Mouse (Mus musculus): ENCODE data around the gene Gm4707. TPM values are rescaled to one million over a fixed set of nuclear protein-coding genes. Genes with fewer than 3 reads are reported as not detected.

Gm4707 gene
- polyA plus RNA-seq (2014; fragmentation: Illumina TruSeq; extraction: RNeasy Lipid Tissue Mini Kit (QIAGEN cat#74804); ENCODE audit: low replicate concordance) = not detected

DNA sequence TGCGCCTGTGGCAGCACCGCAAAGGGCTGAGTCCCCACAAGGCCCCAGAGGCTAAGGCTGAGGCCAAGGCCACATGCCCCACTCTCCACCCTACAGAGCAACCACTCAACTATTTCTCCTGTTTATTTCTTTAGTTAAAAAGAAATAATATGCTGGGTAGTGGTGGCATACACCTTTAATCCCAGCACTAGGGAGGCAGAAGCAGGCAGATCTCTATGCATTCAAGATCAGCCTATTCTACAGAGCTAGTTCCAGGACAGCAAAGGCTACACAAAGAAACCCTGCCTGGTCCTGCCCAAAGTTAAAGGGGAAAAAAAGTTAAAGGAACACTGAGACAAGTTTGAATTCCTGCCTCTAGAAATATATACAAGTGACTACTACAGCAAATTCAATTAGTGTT lies at the start of gene Gm4707:
Gene Gm4707 (minus strand): TSS at position 101 of the 400 bp plus-strand sequence.

DNA sequence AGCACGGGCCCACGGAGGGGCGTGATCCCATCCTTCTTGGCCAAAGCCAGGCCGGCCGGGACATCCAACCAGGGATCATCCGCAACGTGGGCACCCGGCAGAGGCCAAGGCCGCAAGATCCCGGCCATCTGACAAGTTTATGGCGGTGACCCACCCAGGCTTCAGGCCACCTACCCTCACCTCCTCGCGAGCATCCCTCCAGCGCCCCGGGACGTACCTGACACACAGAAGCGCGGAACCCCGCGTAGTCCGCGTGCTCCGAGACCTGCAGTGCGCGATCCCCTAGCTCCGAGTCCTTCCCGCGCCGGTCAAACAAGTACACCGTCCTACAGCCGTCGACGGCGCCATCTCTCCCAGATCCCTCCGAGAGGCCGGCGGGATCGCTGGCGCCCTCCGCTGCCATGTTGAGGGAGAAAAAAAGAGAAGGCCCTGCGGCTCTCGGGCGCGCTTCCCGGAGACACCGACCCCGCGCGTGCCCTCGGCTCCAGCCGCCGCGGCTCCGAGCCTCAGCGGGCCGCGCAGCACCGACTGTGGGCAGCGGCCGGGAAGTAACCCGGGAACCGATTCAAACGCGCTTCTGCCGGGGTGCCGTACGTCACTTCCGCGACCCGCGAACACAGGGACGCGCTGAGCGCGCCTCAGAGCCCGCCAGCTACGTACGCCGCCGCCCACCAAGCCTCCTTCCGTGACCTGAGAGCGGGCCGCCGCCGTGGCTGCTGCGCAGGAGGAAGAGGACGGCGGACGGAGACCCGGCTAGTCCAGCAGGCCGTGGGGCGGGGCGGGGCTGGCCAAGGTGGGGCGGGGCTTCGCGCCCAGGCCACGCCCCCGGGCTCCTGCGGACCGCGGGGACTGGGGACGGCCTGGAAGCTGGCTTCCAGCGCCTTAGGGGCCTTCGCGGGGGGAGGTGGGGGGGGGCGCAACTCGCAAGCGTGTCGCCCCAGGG lies 15.3 kb upstream of the Gm4707 start, which contains the start of gene Smchd1:
Gene Smchd1 (minus strand): TSS at position 582 of the 943 bp plus-strand sequence.

Other genes starting within 250 kb of the Gm4707 start
- 0.11 TPM for gene Emilin2, start 147.9 kb downstream of the Gm4707 start, polyA plus RNA-seq (2014; fragmentation: Illumina TruSeq; extraction: RNeasy Lipid Tissue Mini Kit (QIAGEN cat#74804); ENCODE audit: low replicate concordance)
- gene Smchd1, start 15.4 kb upstream of the Gm4707 start, polyA plus RNA-seq (2014; fragmentation: Illumina TruSeq; extraction: RNeasy Lipid Tissue Mini Kit (QIAGEN cat#74804); ENCODE audit: low replicate concordance) = 68.5 TPM
- 16.3 TPM for gene Ndc80, start 66.9 kb upstream of the Gm4707 start, polyA plus RNA-seq (2014; fragmentation: Illumina TruSeq; extraction: RNeasy Lipid Tissue Mini Kit (QIAGEN cat#74804); ENCODE audit: low replicate concordance)
- gene Spdya, start 92.1 kb upstream of the Gm4707 start, polyA plus RNA-seq (2014; fragmentation: Illumina TruSeq; extraction: RNeasy Lipid Tissue Mini Kit (QIAGEN cat#74804); ENCODE audit: low replicate concordance) = 0.52 TPM
- gene Wdr43, start 156.0 kb upstream of the Gm4707 start, polyA plus RNA-seq (2014; fragmentation: Illumina TruSeq; extraction: RNeasy Lipid Tissue Mini Kit (QIAGEN cat#74804); ENCODE audit: low replicate concordance) = 84.6 TPM
- gene Togaram2, start 213.3 kb upstream of the Gm4707 start, polyA plus RNA-seq (2014; fragmentation: Illumina TruSeq; extraction: RNeasy Lipid Tissue Mini Kit (QIAGEN cat#74804); ENCODE audit: low replicate concordance) = not detected